Mouse (Mus musculus) bone marrow macrophage, adult 2 months (primary cell): ENCODE data around the gene Fthl17a.

Experiments
- CTCF ChIP-seq: IDR thresholded peaks from 2 replicates; pipeline ENCODE4 v1.5.1; 2012; ENCODE audit warnings: low read depth, mild to moderate bottlenecking, low read length, moderate library complexity
- POLR2A ChIP-seq: IDR thresholded peaks from 2 replicates; pipeline ENCODE4 v1.6.1; 2012; ENCODE audit warnings: mild to moderate bottlenecking, low read depth, low read length, borderline replicate concordance

DNA sequence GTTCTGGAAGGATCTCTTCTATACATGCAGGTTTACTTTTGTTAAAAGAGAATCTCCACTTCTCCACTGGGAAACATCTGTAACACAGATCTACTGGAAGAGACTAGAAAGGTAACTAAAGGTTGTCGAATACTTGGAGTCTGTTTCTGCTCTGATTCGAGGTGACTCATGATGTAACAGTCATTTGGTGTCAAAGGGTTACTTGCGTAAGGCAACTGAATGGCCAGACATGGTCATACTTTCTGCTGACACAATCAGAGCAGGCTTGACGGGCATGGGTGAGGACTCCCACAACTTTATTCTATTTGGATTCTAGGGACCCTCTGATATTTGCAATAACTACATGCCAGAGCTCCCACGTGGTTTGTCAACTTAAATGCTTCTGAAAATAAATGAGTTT, 43.3 kb downstream of the Fthl17a start:
- TF ChIP-seq CTCF = no peak
- no peak for TF ChIP-seq POLR2A
